Comparison of ENCODE assay signal across 7 mouse cellular contexts in the genomic region with DNA sequence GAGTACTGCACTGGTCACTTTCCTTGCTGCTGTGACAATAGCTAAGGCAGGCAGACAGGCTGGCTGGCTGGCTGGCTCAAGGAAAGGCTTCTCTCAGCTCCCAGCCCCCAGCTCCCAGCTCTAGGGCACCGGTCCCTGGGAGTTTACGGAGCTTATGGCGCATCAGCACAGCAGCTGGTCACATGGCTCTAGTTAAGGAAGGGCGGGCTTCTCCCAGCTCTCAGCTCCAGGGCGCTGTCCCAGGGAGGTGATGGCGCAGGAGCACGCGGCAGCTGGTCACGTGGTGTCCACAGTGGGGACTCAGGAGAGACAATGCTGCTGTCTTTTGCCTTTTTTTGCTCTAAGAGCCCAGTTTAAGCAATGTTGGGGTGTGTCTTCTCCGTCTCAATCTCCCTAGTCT.
DNase-seq lines count a peak whose midpoint lies in the region; ATAC-seq lines count a peak whose summit lies in the region.

No protein-coding gene starts in this region.

- no peak overlapping the region for H3K4me3 ChIP-seq in embryonic facial prominence, embryonic 12.5 days
- peak overlapping the region; percentile 18; the same call in 1 of the 2 replicates for H3K4me3 ChIP-seq in heart, embryonic 13.5 days

- H3K9me3 ChIP-seq in embryonic facial prominence, embryonic 12.5 days: no peaks in the 10 kb centered on the region
- H3K9me3 ChIP-seq in heart, embryonic 13.5 days: no peaks in the 10 kb centered on the region

- peak; percentile 43 for DNase-seq in ovary, postnatal 36 days (ENCODE audit: low spot score)
- no peak for DNase-seq in ovary, postnatal 14 days (ENCODE audit: low spot score)
- DNase-seq in liver: peak; percentile 59
- DNase-seq in retina, postnatal 1 day: peak; percentile 67
- DNase-seq in frontal cortex, postnatal 25 days (ENCODE audit: low spot score in 2 of 2): no peak

- 28% methylated on average over 10 of the region's 10 CpGs for WGBS in embryonic facial prominence, embryonic 12.5 days
- 36% methylated on average over 10 of the region's 10 CpGs for WGBS in heart, embryonic 13.5 days

- H3K4me1 ChIP-seq in embryonic facial prominence, embryonic 12.5 days: 0 out of 2 replicates have a peak, but pooled peaks cover 4% of the 10 kb centered on the region
- H3K4me1 ChIP-seq in heart, embryonic 13.5 days: peaks cover 4% of the 10 kb centered on the region; the same call in 1 of the 2 replicates

- H3K27me3 ChIP-seq in embryonic facial prominence, embryonic 12.5 days: no peaks in the 10 kb centered on the region; the same call in 1 of the 2 replicates
- peaks cover 12% of the 10 kb centered on the region for H3K27me3 ChIP-seq in heart, embryonic 13.5 days (replicated peaks)

- H3K36me3 ChIP-seq in embryonic facial prominence, embryonic 12.5 days: no peaks in the 10 kb centered on the region
- H3K36me3 ChIP-seq in heart, embryonic 13.5 days: no peaks in the 10 kb centered on the region

- ATAC-seq in embryonic facial prominence, embryonic 12.5 days (ENCODE audit: insufficient number of reproducible peaks, insufficient read depth, low FRiP score, low TSS enrichment): peak; percentile 84
- peak; percentile 63; the same call in 1 of the 2 replicates for ATAC-seq in heart, embryonic 13.5 days (ENCODE audit: extremely low read depth, insufficient number of reproducible peaks, low FRiP score, low TSS enrichment)

- no peak overlapping the region for H3K27ac ChIP-seq in embryonic facial prominence, embryonic 12.5 days
- H3K27ac ChIP-seq in heart, embryonic 13.5 days (replicated peaks): no peak overlapping the region

- H3K4me2 ChIP-seq in embryonic facial prominence, embryonic 12.5 days (replicated peaks): peak overlapping the region; percentile 27
- peak overlapping the region; percentile 60 for H3K4me2 ChIP-seq in heart, embryonic 13.5 days

- H3K9ac ChIP-seq in embryonic facial prominence, embryonic 12.5 days: no peak overlapping the region
- peak overlapping the region; percentile 47; the same call in 1 of the 2 replicates for H3K9ac ChIP-seq in heart, embryonic 13.5 days

Comparison
In these comparisons a context has a peak if more than half of its experiments do, and no peak if none do; other contexts are left out.
1. DNase-seq: peak in ovary, postnatal 36 days (single experiment), liver (single experiment) and retina, postnatal 1 day (single experiment); none in ovary, postnatal 14 days (single experiment) and frontal cortex, postnatal 25 days (0 of 2).